ENCODE assay signal across 8 mouse cellular contexts in genomic region chr1:21411331-21412196, GRCm38 (mm10). TPM values are rescaled to one million over a fixed set of nuclear protein-coding genes. Genes with fewer than 3 reads are reported as not detected.
DNase-seq lines count a peak whose midpoint lies in the region; ATAC-seq and TF ChIP-seq lines count a peak whose summit lies in the region.

No protein-coding gene starts in this region.

- WGBS in heart, adult 2 months: 61% methylated on average over 18 of the region's 18 CpGs
- 60% methylated on average over 18 of the region's 18 CpGs for WGBS in heart, embryonic 11.5 days (ENCODE audit: insufficient replicate concordance)
- 11% methylated on average over 18 of the region's 18 CpGs for WGBS in cerebellum, adult 2 months
- 47% methylated on average over 18 of the region's 18 CpGs for WGBS in hindbrain, embryonic 15.5 days

- H3K9ac ChIP-seq in heart, adult 2 months (ENCODE audit: low read depth, low read length): no peak overlapping the region
- no peak overlapping the region for H3K9ac ChIP-seq in heart, embryonic 11.5 days (ENCODE audit: low read depth, low read length)
- no peak overlapping the region; the same call in 1 of the 2 replicates for H3K9ac ChIP-seq in hindbrain, embryonic 15.5 days

- peak; percentile 88 for TF ChIP-seq CTCF in heart, adult 2 months (IDR thresholded peaks at IDR 0.05)
- TF ChIP-seq CTCF in cerebellum, adult 2 months (IDR thresholded peaks at IDR 0.05; ENCODE audit: borderline replicate concordance, insufficient read depth, low read depth, low read length): peak; percentile 60; the same call in 1 of the 2 replicates

- peak; percentile 10 to 22 for DNase-seq in heart, adult 2 months
- peak; percentile 80 to 88 for DNase-seq in cerebellum, adult 2 months
- peak; percentile 74 for DNase-seq in forelimb bud, embryonic 11.5 days (ENCODE audit: low read depth, low spot score)
- peak; percentile 69 for DNase-seq in layer of hippocampus, adult 9-11 months
- peak; percentile 52 for DNase-seq in lung, postnatal 36 days
- peak; percentile 60 for DNase-seq in retina, postnatal 7 days (ENCODE audit: low read depth, low spot score)

- no peaks in the 10 kb centered on the region for H3K36me3 ChIP-seq in heart, adult 2 months (ENCODE audit: control insufficient read depth, insufficient read depth, low read length)
- no peaks in the 10 kb centered on the region for H3K36me3 ChIP-seq in heart, embryonic 11.5 days (ENCODE audit: control insufficient read depth, insufficient read depth, low read length)
- no peaks in the 10 kb centered on the region for H3K36me3 ChIP-seq in hindbrain, embryonic 15.5 days

- no peaks in the 10 kb centered on the region for H3K9me3 ChIP-seq in heart, embryonic 11.5 days (replicated peaks; ENCODE audit: control insufficient read depth, low read length)
- H3K9me3 ChIP-seq in hindbrain, embryonic 15.5 days: no peaks in the 10 kb centered on the region

- no peaks in the 10 kb centered on the region for H3K79me2 ChIP-seq in heart, adult 2 months (replicated peaks; ENCODE audit: control insufficient read depth, insufficient read depth, low read length)

- no peak overlapping the region for H3K4me3 ChIP-seq in heart, adult 2 months
- no peak overlapping the region for H3K4me3 ChIP-seq in heart, embryonic 11.5 days (ENCODE audit: low read depth, low read length)
- H3K4me3 ChIP-seq in cerebellum, adult 2 months (replicated peaks; ENCODE audit: insufficient read depth, low read depth, low read length): no peak overlapping the region
- H3K4me3 ChIP-seq in hindbrain, embryonic 15.5 days: no peak overlapping the region

- no peak overlapping the region for H3K27ac ChIP-seq in heart, adult 2 months
- no peak overlapping the region for H3K27ac ChIP-seq in heart, embryonic 11.5 days (ENCODE audit: low read depth, low read length)
- H3K27ac ChIP-seq in cerebellum, adult 2 months (ENCODE audit: insufficient read depth, low read length): no peak overlapping the region
- H3K27ac ChIP-seq in hindbrain, embryonic 15.5 days (replicated peaks): peak overlapping the region; percentile 32; the same call in 1 of the 2 replicates

- no peaks in the 10 kb centered on the region for H3K4me1 ChIP-seq in heart, adult 2 months (ENCODE audit: control insufficient read depth, insufficient read depth, low read length)
- H3K4me1 ChIP-seq in heart, embryonic 11.5 days (ENCODE audit: control insufficient read depth, insufficient read depth, low read length): no peaks in the 10 kb centered on the region
- peaks cover 4% of the 10 kb centered on the region for H3K4me1 ChIP-seq in cerebellum, adult 2 months (ENCODE audit: control insufficient read depth, insufficient read depth, low read length)
- H3K4me1 ChIP-seq in hindbrain, embryonic 15.5 days (replicated peaks): peaks cover 8% of the 10 kb centered on the region; the same call in 1 of the 2 replicates

- no peak for ATAC-seq in heart, embryonic 11.5 days (replicated peaks; ENCODE audit: insufficient number of reproducible peaks, low FRiP score, low TSS enrichment)
- peak; percentile 91 for ATAC-seq in hindbrain, embryonic 15.5 days (ENCODE audit: low FRiP score, low read depth)

- intact Hi-C loops in heart, adult 2 months (cut with DNase I): loop anchor here (1.0 to 2.0 kb wide), 3 partner anchors 555 to 858 kb away; no protein-coding TSS in a partner anchor

- no peaks in the 10 kb centered on the region for H3K27me3 ChIP-seq in heart, adult 2 months (ENCODE audit: control insufficient read depth, insufficient read depth, low read length)
- no peaks in the 10 kb centered on the region for H3K27me3 ChIP-seq in heart, embryonic 11.5 days (ENCODE audit: control insufficient read depth, insufficient read depth, low read length)
- no peaks in the 10 kb centered on the region; the same call in 1 of the 2 replicates for H3K27me3 ChIP-seq in cerebellum, adult 2 months (ENCODE audit: control insufficient read depth, insufficient read depth, low read length)
- no peaks in the 10 kb centered on the region for H3K27me3 ChIP-seq in hindbrain, embryonic 15.5 days

- TF ChIP-seq POLR2A in heart, adult 2 months (IDR thresholded peaks at IDR 0.05; ENCODE audit: insufficient read depth, low read depth, low read length): no peak
- TF ChIP-seq POLR2A in cerebellum, adult 2 months (IDR thresholded peaks at IDR 0.05; ENCODE audit: borderline replicate concordance, insufficient read depth, low read length): no peak

- no peak for TF ChIP-seq EP300 in heart, adult 2 months (IDR thresholded peaks at IDR 0.05; ENCODE audit: insufficient read depth, low read depth, low read length)

- H3K4me2 ChIP-seq in heart, embryonic 11.5 days: no peak overlapping the region
- H3K4me2 ChIP-seq in hindbrain, embryonic 15.5 days: peak overlapping the region; percentile 21

RNA-seq across cellular contexts. Expression of gene Khdc1b, which starts 28.2 kb away (rescaled TPM):
- total RNA-seq in heart, adult 2 months (2021): not detected
- polyA plus RNA-seq in heart, adult 2 months (2012; rRNA removed): not detected in 2 replicates
- polyA plus RNA-seq in heart, embryonic 11.5 days (2014; fragmentation: Nextera tagmentation; extraction: Ambion mirVana): 0.15 TPM in 1 of 2 replicates, not detected in the other
- polyA plus RNA-seq in cerebellum, adult 2 months (2012; rRNA removed): not detected in 2 replicates
- 0.06 and 0.07 TPM in 2 replicates for polyA plus RNA-seq in hindbrain, embryonic 15.5 days (2015; fragmentation: Nextera tagmentation; extraction: Ambion mirVana)

RNA-seq across cellular contexts. Expression of gene Khdc1c, which starts 43.4 kb away (rescaled TPM):
- not detected for total RNA-seq in heart, adult 2 months (2021)
- not detected in 2 replicates for polyA plus RNA-seq in heart, adult 2 months (2012; rRNA removed)
- not detected in 2 replicates for polyA plus RNA-seq in heart, embryonic 11.5 days (2014; fragmentation: Nextera tagmentation; extraction: Ambion mirVana)
- polyA plus RNA-seq in cerebellum, adult 2 months (2012; rRNA removed): not detected in 2 replicates
- not detected in 2 replicates for polyA plus RNA-seq in hindbrain, embryonic 15.5 days (2015; fragmentation: Nextera tagmentation; extraction: Ambion mirVana)

Comparison
In these comparisons a context has a peak if more than half of its experiments do, and no peak if none do; other contexts are left out.
1. DNase-seq: peak in every context shown above with its lines; median percentile 84 in cerebellum, adult 2 months; 74 in forelimb bud, embryonic 11.5 days; 69 in layer of hippocampus, adult 9-11 months; 60 in retina, postnatal 7 days; 52 in lung, postnatal 36 days; 16 in heart, adult 2 months.